Mouse (Mus musculus) right cerebral cortex, adult 2 months (tissue): ENCODE measurements at regions not wholly inside any gene's neighbourhood (a gene's known extent, or its start where the extent isn't known, plus 50 kb on each side); places are given as distances from the start of the nearest gene placed in this dataset.

Experiments
- DNase-seq, 2 experiments: peaks; one replicate each; pipeline ENCODE4 v3.0.0; 2021 to 2022; ENCODE audit warnings: low spot score in 2 of 2

DNA sequence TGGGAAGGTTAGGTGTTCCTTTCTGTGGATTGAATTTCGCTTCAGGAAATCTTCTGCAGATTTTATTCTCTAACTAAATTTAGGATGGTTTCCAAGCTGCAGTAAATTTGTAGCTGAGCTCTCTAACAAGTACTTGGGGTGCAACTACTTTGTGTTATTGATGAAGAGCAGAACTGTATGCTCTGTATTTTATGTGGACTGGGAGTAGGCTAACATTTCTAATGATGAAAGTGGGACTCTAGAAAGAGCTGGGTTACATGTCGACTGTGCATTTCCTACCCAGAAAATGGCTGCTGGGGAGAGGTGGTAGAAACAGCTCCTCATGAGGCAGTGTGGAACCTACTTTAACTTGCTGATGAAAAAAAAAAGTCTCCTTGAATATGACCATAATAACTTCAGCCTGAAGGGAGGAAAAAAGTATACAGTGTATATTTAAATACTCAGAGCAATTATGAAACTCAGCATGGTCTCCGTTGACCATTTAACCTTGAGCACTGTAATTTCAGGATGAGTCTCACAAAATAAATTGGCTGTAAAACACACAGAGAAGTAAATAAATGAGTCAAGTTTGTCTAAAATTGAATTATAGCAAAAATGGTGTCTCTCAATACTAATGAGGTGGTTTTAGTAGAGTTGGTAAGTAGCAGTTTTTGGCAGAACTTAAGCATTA lies 852.6 kb downstream of the Stpg2 start:
- no peak for DNase-seq

DNA sequence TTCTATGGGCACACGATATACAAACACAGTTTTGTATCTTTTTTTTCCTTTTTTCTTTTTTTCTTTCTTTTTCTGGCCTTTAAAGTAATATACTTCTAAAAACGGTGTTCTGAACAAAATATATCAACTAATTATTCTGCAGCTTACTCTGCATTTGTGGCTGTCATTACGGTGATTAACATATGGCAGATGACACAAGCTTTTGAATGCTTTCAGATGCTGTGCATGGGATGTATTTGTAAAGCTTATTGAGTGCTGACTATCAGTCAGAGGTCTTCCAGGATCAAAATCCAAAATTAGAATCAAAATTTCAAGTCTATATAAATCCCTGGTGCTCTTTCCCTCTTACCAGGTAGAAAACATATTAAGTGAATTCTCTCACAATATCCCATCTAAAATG lies 853.6 kb downstream of the Stpg2 start:
- no peak for DNase-seq

DNA sequence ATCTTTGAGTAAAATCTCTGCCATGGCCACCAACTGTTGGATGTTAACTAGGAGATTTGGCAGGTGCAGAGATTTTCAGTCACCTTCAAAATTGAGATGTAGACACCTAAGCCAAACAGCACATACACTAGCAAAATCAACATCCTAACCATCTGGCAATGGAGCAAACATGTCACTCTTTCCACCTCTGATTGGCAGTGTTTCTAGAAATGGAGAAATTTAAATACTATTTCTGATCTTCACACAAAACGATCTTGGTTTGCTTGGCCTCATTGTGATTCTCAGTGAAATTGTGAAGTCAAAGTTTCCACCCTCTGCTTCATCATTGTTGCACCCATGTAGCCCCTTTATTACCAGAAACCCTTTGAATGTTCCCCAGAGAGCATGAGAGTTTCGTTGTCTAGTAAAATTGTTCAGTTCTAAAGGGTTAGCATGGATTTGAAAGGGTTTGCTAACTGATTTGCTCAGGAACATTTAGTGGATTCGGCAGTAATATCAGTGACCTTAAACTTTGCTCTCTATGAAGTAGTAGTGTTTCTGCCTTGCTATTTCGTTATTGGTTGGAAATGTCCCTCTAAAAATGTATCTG lies 854.1 kb downstream of the Stpg2 start:
- no peak for DNase-seq

DNA sequence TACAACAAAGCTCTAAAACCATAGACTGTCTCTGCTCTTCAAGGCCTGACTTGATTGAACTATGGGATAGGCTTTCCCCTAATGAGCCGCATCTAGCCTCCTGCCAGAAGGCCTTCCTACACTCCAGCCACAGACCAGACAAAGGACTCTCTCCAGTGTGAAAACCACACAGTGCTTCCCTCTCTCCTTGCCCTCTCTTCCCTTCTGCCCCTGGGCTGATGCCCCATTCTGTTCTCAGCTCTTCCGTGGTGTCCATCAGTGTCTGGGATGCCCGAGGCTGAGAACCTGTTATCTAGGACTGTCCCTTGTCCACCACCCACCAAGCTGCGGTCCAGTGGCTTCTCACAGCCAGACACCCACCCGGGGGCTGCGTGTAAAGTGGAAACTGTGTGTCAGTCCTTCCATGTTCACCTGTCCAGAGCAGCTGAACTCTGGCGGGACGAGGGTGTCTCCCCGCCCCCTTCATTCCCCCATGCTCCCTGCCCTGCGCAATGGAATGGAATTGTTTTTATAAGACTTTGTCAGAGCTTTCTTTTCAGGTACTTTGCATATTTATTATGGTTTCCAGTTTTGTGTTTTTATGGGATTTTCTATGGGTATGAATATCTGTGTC lies 856.4 kb downstream of the Stpg2 start:
- no peak for DNase-seq

DNA sequence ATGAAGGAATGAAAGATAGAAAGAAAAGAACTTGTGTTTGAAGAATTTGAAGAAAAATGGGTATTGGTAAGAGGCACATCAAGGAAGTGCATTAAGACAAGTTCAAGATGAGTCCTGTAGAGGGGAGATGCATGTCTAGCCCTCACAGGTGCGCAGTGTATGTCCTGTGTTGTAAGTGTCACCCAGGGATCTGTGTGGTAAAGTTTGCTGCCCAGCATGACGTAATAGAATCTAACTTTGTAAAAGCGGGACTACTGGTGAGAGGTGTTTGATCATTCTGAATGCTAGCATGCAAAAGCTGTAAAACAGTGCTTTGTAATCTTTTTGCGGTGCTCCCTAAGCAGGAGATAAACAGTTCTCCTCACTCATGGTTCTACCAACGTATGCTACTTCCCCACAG lies 857.4 kb downstream of the Stpg2 start:
- no peak for DNase-seq

DNA sequence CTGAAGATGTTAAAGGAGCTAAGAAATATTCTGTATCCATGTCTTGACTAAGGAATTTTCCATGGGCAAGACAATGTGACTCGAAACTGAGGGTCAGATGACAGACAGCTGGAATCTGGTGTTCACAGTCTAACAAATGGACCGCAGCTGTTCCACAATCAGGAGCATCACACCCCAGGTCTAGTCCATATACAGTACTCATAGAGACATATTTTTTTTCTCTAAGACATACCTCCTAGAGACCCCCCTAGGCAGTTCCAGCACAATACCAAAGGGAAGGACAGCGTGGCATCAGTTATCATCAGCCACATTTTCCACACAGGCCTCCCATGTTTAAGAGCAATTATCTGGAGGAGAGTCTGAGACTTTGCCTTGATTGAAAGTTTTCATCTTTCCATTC lies 878.8 kb downstream of the Stpg2 start:
- no peak for DNase-seq

DNA sequence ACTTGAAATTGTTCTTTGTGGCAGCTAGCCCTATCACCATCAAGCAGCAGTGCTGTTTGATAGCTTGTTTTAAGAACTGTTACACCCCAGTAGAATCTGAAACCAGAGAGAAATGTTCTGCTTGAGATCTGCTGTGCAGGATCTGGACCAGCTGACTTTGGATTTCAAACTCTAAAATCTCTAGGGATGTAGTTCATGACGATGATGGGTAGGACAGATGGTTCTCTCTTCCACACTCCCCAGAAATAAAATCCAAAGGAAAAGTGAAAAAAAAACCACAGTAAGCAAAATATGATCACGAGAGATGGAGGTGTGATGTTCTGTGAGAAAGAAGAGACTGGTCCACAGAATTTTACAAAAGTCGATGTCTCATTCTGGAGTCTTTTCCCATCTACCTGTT lies 879.9 kb downstream of the Stpg2 start:
- no peak for DNase-seq

DNA sequence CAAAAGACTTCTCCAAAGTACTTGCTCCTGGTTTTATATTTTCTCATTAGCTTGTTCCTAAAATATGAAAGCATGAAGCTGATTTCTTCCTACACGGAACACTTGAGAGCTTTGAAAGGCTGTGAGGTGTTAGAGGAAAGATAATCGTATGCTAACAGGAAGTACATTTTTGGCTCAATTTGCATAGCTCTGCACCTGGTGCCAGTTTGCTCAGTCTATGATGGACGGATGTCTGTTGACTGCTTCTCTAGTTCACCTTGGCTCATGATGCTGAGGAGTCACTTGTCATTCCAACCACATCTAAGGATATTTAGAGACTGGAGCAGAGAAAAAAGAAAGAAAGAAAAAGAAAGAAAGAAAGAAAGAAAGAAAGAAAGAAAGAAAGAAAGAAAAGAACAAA lies 882.5 kb downstream of the Stpg2 start:
- peak in 1 of 2 experiments; percentile 10 for DNase-seq

DNA sequence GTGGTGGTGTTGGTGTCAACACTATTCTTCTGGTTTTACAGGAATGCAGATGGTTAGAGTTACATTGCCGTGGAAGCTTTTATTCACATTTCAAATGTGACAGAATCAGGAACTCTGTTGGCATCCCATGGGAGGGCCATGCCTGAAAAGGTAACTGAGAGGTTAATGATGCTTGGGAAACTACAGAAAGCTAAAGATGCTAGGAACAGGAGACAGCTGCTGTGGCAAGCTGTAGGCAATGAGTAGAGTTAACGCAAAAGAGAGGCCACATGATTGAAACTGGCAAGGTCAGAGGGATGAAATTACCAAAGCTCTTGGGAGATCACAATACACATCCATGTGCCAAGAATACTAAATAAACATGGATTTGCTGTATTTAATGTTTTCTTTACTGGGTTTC lies 886.4 kb downstream of the Stpg2 start:
- DNase-seq = no peak

DNA sequence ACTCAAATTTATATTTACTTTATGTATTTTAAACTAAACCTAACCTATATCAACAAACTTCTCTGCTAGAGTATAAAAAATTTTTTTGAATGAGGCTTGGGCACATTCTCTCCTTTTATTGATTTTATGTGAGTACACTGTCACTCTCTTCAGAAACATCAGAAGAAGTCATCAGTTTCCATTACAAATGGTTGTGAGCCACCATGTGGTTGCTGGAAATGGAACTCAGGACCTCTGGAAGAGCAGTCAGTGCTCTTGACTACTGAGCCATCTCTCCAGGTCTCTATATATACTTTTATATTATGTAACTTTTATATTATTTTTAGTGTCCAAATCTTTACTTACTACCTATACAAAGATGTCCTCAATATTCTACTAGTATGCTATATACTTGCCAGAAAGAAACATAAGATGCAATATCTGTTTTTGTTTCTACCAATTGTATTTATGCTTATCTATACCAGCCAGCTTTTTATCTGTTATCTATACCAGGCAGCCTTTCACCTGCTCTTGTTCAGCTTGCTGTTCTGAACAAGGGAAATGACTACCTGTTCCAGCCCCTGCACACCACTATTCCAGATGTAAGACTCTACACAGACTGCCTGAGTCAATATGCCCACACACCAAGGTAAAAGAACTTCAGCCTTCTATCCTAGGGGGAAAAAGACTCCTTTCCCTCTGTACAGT lies 891.5 kb downstream of the Stpg2 start:
- no peak for DNase-seq

DNA sequence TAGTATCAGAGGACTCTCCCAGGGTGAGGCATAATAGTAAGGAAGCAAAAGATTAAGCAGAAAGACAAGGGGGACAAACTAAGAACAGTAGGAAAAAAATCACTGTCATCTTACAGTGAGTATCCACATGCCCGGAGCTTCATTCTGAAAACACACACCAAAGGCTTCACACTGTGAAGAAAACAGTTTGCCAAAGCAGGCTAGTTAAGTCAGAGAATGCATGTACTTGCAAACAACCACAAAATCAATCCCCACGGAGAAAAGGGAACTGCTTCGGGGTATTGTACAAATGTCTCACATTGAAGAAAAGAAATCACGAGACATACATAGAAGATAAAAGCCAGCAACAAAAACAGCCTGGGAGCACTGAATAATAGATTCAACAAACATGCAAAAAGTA lies 903.9 kb downstream of the Stpg2 start:
- DNase-seq = no peak

DNA sequence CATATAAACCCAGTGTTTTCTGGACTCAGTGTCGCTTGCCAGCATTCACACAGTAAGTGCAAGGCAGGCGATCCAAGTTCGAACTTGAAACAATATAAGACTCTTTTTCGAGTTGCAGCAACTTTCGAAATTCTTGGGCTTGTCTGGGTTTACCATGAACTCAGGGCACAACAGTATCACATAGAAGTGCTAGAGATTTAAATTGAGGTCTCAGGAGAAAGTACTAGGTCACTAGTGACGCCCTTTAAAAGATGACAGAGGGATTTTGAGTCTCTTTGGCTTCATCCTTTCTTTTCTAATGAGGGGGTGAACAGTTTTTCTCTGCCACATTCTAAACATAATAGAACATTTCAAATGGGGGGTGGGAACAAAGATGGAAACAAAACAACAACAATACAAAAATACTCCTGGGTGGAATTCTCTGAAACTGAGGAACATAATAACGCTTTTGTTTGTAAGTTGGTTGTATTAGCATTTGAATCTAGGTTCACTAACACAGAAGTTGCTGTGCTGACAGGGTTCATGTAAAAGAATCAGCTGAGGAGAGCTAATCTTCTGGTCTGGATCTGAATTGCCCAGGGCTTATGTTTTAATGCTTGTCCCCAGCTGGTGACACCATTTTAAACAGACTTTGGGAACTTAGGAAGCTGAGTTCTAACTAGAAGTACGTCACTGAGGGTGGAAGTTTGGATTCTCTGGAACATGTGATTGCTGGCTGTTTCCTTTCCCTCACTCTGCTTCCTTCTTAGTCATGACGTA lies 906.1 kb downstream of the Stpg2 start:
- DNase-seq = no peak

DNA sequence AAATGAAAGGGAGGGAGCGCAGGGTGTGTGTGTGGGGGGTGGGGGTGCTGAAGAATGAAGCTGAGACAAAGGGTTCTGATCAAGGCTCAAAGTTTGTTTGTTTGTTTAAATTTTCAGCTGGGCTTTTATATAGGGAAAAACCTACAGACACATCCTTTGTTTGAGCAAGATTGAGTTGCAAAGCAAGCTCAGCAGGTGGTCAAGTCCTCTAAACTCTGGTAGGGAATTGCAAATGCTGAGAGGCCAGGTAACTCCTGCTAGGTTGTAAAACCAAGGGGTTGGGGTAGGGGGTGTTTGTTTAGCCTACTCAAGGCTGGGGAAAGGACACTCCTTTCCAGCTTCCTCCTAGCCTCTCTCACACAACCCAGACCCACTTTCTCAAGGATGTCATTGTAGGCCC lies 909.6 kb downstream of the Stpg2 start:
- DNase-seq = no peak

DNA sequence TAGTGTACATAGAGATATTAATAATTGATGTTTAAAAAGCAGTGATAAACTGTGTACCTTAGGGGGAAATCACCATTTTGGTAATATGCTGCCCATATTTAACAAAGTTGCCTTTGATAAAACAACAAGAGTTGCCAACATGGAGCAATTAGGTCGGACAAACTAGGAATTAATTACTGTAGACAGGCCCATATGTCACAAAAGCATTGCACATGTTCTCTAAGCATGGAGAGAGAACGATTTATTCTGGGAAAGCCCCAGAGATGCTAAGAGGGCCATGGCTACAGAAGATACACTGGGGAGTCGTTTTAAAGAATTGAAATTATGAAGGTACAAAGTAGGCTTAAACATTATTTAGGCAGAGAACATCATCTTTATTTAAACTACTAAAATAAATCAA lies 921.8 kb downstream of the Stpg2 start:
- no peak for DNase-seq

DNA sequence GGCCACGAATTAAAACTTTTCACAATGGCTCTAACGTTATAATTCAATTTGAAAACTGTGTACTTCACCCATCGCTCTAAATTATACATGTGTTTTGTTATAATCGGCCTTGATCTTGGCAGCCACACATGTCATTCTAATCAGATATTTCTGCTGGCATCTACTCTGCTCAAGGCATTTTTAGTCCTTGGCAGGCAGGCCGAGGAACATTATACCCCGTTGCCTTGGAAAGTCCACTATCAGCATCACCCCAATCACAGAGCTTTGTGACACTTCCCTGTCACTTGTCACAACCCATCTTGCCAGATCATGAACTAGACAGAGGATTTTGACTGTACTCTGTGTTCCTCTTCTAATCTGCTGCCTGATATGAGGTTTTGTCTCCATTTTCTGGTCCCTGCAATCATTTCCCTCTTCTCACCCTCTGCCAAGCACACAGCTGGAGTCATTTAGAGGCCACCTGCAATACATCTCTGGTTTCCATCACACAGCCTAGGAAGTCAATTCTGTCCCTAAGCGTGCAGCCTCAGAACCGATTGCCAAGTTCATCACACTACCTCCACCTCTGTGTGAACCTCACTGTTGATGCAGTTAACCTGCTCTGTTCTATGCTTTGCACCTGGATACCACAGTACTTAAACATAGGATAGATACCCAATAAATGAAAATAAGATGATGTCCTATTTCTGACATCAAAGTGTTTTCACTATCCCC lies 923.7 kb downstream of the Stpg2 start:
- no peak for DNase-seq

DNA sequence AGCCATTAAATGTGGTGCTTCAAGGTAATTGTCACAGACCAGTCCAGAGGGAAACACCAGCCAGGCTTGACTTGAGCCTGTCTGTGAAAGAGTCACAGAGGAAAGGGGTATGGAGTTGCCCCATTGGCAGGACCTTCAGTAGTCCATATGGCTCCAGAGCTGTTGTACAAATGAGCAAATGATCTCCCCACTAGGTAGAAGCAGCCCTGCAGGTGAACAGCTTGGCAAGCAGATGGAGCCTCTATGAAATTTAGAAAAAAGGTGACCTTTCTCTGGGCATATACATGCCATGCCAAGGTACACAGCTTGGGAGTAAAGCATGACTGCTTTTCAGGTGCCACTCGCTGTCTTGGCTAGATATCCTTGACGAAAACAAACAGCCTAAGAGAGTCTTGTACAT lies 938.4 kb downstream of the Stpg2 start:
- no peak for DNase-seq

DNA sequence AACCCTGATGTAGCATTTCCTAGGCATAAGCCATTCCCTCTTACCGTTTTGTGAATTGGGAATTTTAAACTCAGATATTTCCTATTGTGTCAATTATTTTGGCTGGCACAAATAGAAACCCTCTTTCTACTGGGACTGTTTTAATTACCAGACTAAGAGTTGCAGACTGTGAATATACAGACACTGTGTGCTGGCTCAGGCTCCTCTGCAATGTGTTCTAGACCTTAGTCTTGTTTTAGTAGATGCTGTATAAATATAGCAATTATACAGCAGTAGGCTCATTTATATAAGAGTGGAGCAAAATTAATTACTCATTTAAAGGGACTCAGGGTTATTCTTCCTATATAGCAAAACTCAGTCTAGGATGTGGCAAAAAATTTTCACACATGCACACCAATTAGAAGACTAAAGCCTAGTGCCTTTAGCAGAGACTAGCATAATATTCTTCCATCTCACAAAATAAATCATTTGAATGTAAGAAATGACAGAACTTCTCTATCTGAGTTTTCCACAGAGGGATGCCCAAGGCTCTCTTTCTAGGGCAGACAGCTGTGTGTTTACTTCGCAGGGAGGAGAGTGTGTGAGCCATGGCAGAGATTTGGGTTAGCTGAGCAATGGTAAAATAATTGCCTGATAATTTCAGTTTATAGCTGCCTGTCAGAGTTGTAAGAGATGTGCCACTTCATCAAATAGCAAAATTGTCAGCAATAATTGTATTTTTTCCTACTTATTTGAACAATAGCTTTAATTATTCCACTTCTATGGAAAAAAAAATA lies 941.9 kb downstream of the Stpg2 start:
- DNase-seq = no peak

DNA sequence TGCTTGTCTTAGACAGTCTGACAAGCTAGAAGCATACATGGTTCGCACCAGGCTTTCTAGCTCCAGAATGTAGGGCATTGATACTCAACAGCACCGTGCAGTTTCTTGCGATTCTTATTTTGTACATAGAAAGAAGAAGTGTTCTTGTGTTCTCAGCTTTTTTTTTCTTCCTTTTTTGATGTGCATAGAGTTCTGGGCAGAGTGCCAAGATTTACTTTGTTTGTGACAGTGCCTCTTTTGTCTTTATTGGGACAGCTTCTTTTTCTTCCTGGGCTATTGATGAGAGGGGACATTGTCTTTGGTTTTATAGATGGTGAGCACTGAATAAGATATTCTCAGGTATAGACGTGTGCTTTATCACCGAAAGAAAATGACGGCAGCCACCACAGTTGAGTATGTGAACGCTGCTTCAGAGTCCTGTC lies 945.0 kb downstream of the Stpg2 start:
- DNase-seq = peak in 1 of 2 experiments; percentile 6

DNA sequence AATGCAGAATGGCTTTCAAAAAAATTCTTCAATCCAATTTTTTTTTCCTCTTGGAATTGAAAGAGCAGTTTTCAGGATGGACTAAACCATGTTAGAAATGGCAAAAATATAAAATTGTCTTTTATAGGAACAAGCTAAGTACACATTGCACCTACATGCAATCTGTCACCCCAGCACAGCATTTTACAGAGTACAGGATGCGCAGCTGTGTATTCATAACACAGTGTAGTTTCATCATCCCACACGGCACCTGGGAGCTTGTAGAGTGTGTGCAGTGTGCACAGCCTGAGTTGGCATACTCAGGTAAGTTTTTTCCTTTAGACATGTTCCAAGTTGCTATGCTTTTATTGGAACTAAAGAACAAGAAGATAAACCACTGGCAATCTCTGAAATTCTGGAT lies 974.0 kb downstream of the Stpg2 start:
- DNase-seq = peak; percentile 71 to 74

DNA sequence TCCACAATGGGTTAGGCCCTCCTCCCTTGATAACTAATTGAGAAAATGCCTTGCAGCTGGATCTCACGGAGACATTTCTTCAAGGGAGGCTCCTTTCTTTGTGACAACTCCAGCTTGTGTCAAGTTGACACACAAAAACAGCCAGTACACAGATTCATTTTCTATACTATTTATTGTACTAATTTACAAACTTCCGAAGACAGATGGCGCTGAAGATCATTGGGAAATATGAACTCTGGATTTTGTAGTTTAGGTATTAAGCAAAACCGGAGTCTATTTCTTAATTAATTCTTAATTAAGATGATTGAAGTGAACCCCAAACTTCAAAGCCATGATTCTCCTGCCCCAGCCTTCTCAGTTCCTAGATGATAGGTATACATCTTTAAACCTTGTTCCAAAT lies 977.2 kb downstream of the Stpg2 start:
- no peak for DNase-seq
